Mouse (Mus musculus) gastrocnemius, adult 8-10 months (tissue): ENCODE data around the gene Tet1. TPM values are rescaled to one million over a fixed set of nuclear protein-coding genes. Genes with fewer than 3 reads are reported as not detected.

Source experiments
- total RNA-seq, 4 experiments: library from RNA; stranded (reverse); gene quantifications; 2 replicates each; pipeline ENCODE4 v1.2.4; 2022

The Tet1 gene
- total RNA-seq, 4 experiments from 2014 or later, result 1.6 to 3.1 (median 1.7) TPM

Other genes with a start within 250 kb of the Tet1 start
- gene Stox1, start 182.9 kb downstream of the Tet1 start, total RNA-seq, result under 1 TPM; 0.12 to 0.27 (median 0.18) TPM
- gene Ccar1, start 116.7 kb downstream of the Tet1 start, total RNA-seq, result 10 to 100 TPM; 18.3 to 22.5 (median 21.9) TPM
- 10 to 100 TPM; 18.1 to 24.1 (median 22.0) TPM for gene Slc25a16, start 11.6 kb upstream of the Tet1 start, total RNA-seq
- gene Dna2, start 38.0 kb upstream of the Tet1 start, total RNA-seq, result under 1 TPM; 0.16 to 0.34 (median 0.27) TPM
- gene Rufy2, start 71.2 kb upstream of the Tet1 start, total RNA-seq, result 1 to 10 TPM; 3.8 to 5.0 (median 4.4) TPM
- 10 to 100 TPM; 14.6 to 19.3 (median 17.8) TPM for gene Hnrnph3, start 115.2 kb upstream of the Tet1 start, total RNA-seq
- 1 to 10 TPM; 2.0 to 3.5 (median 2.6) TPM for gene Pbld2, start 115.3 kb upstream of the Tet1 start, total RNA-seq
- under 1 TPM; 0.36 to 0.99 (median 0.47) TPM for gene Pbld1, start 151.2 kb upstream of the Tet1 start, total RNA-seq
- under 1 TPM in 1 of 4 experiments, not detected in 3; 0.46 TPM for gene Atoh7, start 190.7 kb upstream of the Tet1 start, total RNA-seq